Mouse (Mus musculus): ENCODE measurements around the gene Galnt15. TPM values are rescaled to one million over a fixed set of nuclear protein-coding genes. Genes with fewer than 3 reads are reported as not detected.

The Galnt15 gene
- polyA plus RNA-seq, 1 experiment: 1.2 TPM

- no peak for DNase-seq (ENCODE audit: low read depth, low spot score)
- 63% methylated on average over 5 of the region's 5 CpGs for WGBS
Measured at GRCm38 (mm10) chr14:32030073-32030472, 1.3 kb downstream of the Galnt15 start.

- WGBS: 7% methylated on average over 4 of the region's 4 CpGs
- DNase-seq (ENCODE audit: low read depth, low spot score): no peak
Measured at GRCm38 (mm10) chr14:32032522-32032921, 3.7 kb downstream of the Galnt15 start.

GRCm38 (mm10) chr14:32036482-32036881, 7.7 kb downstream of the Galnt15 start:
- no peak for DNase-seq (ENCODE audit: low read depth, low spot score)
- 66% methylated on average over 5 of the region's 5 CpGs for WGBS

GRCm38 (mm10) chr14:32037661-32038252, 9.0 kb downstream of the Galnt15 start:
- DNase-seq (ENCODE audit: low read depth, low spot score): no peak

GRCm38 (mm10) chr14:32042108-32042507, 13.3 kb downstream of the Galnt15 start:
- DNase-seq (ENCODE audit: low read depth, low spot score): no peak
- WGBS: 27% methylated on average over 5 of the region's 5 CpGs

More at GRCm38 (mm10) chr14:32037661-32038252, 9.0 kb downstream of the Galnt15 start:
- 73% methylated on average over 8 of the region's 8 CpGs for WGBS

GRCm38 (mm10) chr14:32046357-32046756, 17.6 kb downstream of the Galnt15 start:
- 76% methylated on average over 8 of the region's 8 CpGs for WGBS
- no peak for DNase-seq (ENCODE audit: low read depth, low spot score)

GRCm38 (mm10) chr14:32050171-32050570, 21.4 kb downstream of the Galnt15 start:
- 77% methylated on average over 6 of the region's 6 CpGs for WGBS
- DNase-seq (ENCODE audit: low read depth, low spot score): no peak

- no peak for DNase-seq (ENCODE audit: low read depth, low spot score)
- WGBS: 67% methylated on average over 5 of the region's 5 CpGs
Measured at GRCm38 (mm10) chr14:32053895-32054294, 25.1 kb downstream of the Galnt15 start.

- 57% methylated on average over 10 of the region's 10 CpGs for WGBS
Measured at GRCm38 (mm10) chr14:32054788-32055187, 26.0 kb downstream of the Galnt15 start.

GRCm38 (mm10) chr14:32055781-32056180, 27.0 kb downstream of the Galnt15 start:
- 55% methylated on average over 8 of the region's 8 CpGs for WGBS
- DNase-seq (ENCODE audit: low read depth, low spot score): no peak

More at GRCm38 (mm10) chr14:32054788-32055187, 26.0 kb downstream of the Galnt15 start:
- no peak for DNase-seq (ENCODE audit: low read depth, low spot score)

- 96% methylated on average over 2 of the region's 2 CpGs for WGBS
- DNase-seq (ENCODE audit: low read depth, low spot score): no peak
Measured at GRCm38 (mm10) chr14:32056675-32057074, 27.9 kb downstream of the Galnt15 start.

- WGBS: 58% methylated on average over 4 of the region's 4 CpGs
- no peak for DNase-seq (ENCODE audit: low read depth, low spot score)
Measured at GRCm38 (mm10) chr14:32057664-32058063, 28.9 kb downstream of the Galnt15 start.

- DNase-seq (ENCODE audit: low read depth, low spot score): no peak
- WGBS: 84% methylated on average over 4 of the region's 4 CpGs
Measured at GRCm38 (mm10) chr14:32061398-32061797, 32.6 kb downstream of the Galnt15 start.

- DNase-seq (ENCODE audit: low read depth, low spot score): no peak
Measured at GRCm38 (mm10) chr14:32072807-32073206, 44.0 kb downstream of the Galnt15 start.

GRCm38 (mm10) chr14:32073211-32073685, 44.5 kb downstream of the Galnt15 start:
- DNase-seq (ENCODE audit: low read depth, low spot score): no peak
- 75% methylated on average over 8 of the region's 8 CpGs for WGBS

- WGBS: 33% methylated on average over 7 of the region's 7 CpGs
- no peak for DNase-seq (ENCODE audit: low read depth, low spot score)
Measured at GRCm38 (mm10) chr14:32073901-32074300, 45.1 kb downstream of the Galnt15 start.

GRCm38 (mm10) chr14:32076896-32077575, 48.2 kb downstream of the Galnt15 start:
- WGBS: 54% methylated on average over 8 of the region's 8 CpGs
- DNase-seq (ENCODE audit: low read depth, low spot score): peak; percentile 33

GRCm38 (mm10) chr14:32081026-32081425, 52.2 kb downstream of the Galnt15 start:
- WGBS: 78% methylated on average over 10 of the region's 10 CpGs
- no peak for DNase-seq (ENCODE audit: low read depth, low spot score)

- DNase-seq (ENCODE audit: low read depth, low spot score): no peak
- WGBS: 89% methylated on average over 6 of the region's 6 CpGs
Measured at GRCm38 (mm10) chr14:32082891-32083290, 54.1 kb downstream of the Galnt15 start.

- DNase-seq (ENCODE audit: low read depth, low spot score): no peak
- WGBS: 92% methylated on average over 2 of the region's 2 CpGs
Measured at GRCm38 (mm10) chr14:32083466-32083865, 54.7 kb downstream of the Galnt15 start.

All from large intestine, adult 2 months (tissue).